Mouse (Mus musculus): ENCODE data around the gene Plekha7. TPM values are rescaled to one million over a fixed set of nuclear protein-coding genes. Genes with fewer than 3 reads are reported as not detected.

Plekha7 gene
- polyA plus RNA-seq, 1 experiment from 2014 or later = 8.8 TPM

GRCm38 (mm10) chr7:116137149-116137548 lies 171.0 kb downstream of the Plekha7 start:
- H3K36me3 ChIP-seq (ENCODE audit: control insufficient read depth, insufficient read depth, low read length) = no peaks in the 10 kb centered on the region
- ATAC-seq (ENCODE audit: low FRiP score) = no peak
- WGBS = 88% methylated on average over 12 of the region's 12 CpGs

GRCm38 (mm10) chr7:116134413-116135292 lies 173.5 kb downstream of the Plekha7 start:
- no peaks in the 10 kb centered on the region for H3K36me3 ChIP-seq (ENCODE audit: control insufficient read depth, insufficient read depth, low read length)
- no peak for DNase-seq (ENCODE audit: low spot score)
- H3K27me3 ChIP-seq (ENCODE audit: control insufficient read depth, insufficient read depth, low read length) = no peaks in the 10 kb centered on the region
- H3K27ac ChIP-seq (ENCODE audit: low read depth, low read length) = no peak overlapping the region
- H3K4me2 ChIP-seq (replicated peaks; ENCODE audit: low read depth, low read length) = no peak overlapping the region
- H3K4me1 ChIP-seq (replicated peaks; ENCODE audit: control insufficient read depth, insufficient read depth, low read length) = no peaks in the 10 kb centered on the region
- no peak overlapping the region for H3K9ac ChIP-seq (ENCODE audit: low read depth, low read length)
- no peak overlapping the region for H3K4me3 ChIP-seq (ENCODE audit: low read depth, low read length)
- no peak for ATAC-seq (ENCODE audit: low FRiP score)
- H3K9me3 ChIP-seq (ENCODE audit: control insufficient read depth, low read length) = no peaks in the 10 kb centered on the region
- 81% methylated on average over 31 of the region's 31 CpGs for WGBS

More at GRCm38 (mm10) chr7:116137149-116137548, 171.0 kb downstream of the Plekha7 start:
- Histone ChIP-seq H3K9me3 (ENCODE audit: control insufficient read depth, low read length) (no peaks in the 10 kb centered on the region), H3K27ac (ENCODE audit: low read depth, low read length) (no peak overlapping the region), H3K4me2 (replicated peaks; ENCODE audit: low read depth, low read length) (no peak overlapping the region), H3K4me1 (replicated peaks; ENCODE audit: control insufficient read depth, insufficient read depth, low read length) (no peaks in the 10 kb centered on the region), H3K4me3 (ENCODE audit: low read depth, low read length) (no peak overlapping the region), H3K9ac (ENCODE audit: low read depth, low read length) (no peak overlapping the region), H3K27me3 (ENCODE audit: control insufficient read depth, insufficient read depth, low read length) (no peaks in the 10 kb centered on the region)
- no peak for DNase-seq (ENCODE audit: low spot score)

DNA sequence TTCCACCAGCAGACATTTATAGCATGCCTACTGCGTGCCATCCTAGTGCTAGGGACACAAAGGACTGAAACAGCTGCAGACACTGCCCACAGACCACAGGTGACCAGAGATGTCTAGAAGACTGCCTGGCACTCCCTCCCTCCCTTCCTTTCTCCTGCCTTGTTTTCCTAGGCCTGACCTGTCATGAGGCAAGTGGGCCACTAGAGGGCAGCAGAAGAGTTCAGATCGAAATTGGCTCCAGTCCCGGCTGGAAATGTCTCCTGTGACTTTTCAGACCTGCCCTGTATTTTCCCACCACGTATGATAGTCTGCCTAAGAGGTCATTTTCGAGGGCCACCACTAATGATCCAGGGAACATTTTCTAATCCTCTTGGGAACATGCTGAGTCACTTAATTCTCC lies 176.1 kb downstream of the Plekha7 start:
- Histone ChIP-seq H3K36me3 (ENCODE audit: control insufficient read depth, insufficient read depth, low read length) (no peaks in the 10 kb centered on the region), H3K27ac (ENCODE audit: low read depth, low read length) (no peak overlapping the region), H3K27me3 (ENCODE audit: control insufficient read depth, insufficient read depth, low read length) (no peaks in the 10 kb centered on the region), H3K4me2 (replicated peaks; ENCODE audit: low read depth, low read length) (no peak overlapping the region), H3K9me3 (ENCODE audit: control insufficient read depth, low read length) (no peaks in the 10 kb centered on the region), H3K4me1 (replicated peaks; ENCODE audit: control insufficient read depth, insufficient read depth, low read length) (no peaks in the 10 kb centered on the region), H3K9ac (ENCODE audit: low read depth, low read length) (no peak overlapping the region), H3K4me3 (ENCODE audit: low read depth, low read length) (no peak overlapping the region)
- DNase-seq (ENCODE audit: low spot score) (peak; percentile 90), ATAC-seq (ENCODE audit: low FRiP score) (peak; percentile 61; the same call in 1 of the 2 replicates)
- 3% methylated on average over 5 of the region's 5 CpGs for WGBS

DNA sequence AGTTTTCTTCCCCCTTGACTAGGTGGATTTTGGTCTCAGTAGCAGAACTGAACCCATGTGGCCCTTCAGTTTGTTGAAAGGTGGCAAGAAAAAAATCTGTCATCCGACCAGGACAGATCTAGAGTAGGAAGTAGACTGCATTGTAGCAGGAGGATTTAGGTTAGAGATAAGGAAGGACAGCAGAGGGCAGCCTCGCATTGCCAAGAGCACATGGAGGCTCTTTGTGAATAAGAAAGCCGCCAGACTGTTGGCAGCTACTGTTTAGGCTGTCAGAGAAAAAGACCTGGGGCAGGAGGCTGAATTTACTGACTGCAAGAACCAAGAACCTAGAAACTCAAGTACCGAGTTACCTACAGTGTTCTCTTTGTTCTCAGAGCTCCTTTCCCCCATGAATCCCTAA lies 176.8 kb downstream of the Plekha7 start:
- Histone ChIP-seq H3K4me1 (replicated peaks; ENCODE audit: control insufficient read depth, insufficient read depth, low read length) (no peaks in the 10 kb centered on the region), H3K27me3 (ENCODE audit: control insufficient read depth, insufficient read depth, low read length) (no peaks in the 10 kb centered on the region), H3K27ac (ENCODE audit: low read depth, low read length) (no peak overlapping the region), H3K36me3 (ENCODE audit: control insufficient read depth, insufficient read depth, low read length) (no peaks in the 10 kb centered on the region), H3K4me2 (replicated peaks; ENCODE audit: low read depth, low read length) (no peak overlapping the region), H3K9me3 (ENCODE audit: control insufficient read depth, low read length) (no peaks in the 10 kb centered on the region), H3K4me3 (ENCODE audit: low read depth, low read length) (no peak overlapping the region), H3K9ac (ENCODE audit: low read depth, low read length) (no peak overlapping the region)
- no peak for ATAC-seq (ENCODE audit: low FRiP score)
- DNase-seq (ENCODE audit: low spot score) = peak; percentile 35
- WGBS = 33% methylated on average over 4 of the region's 4 CpGs

DNA sequence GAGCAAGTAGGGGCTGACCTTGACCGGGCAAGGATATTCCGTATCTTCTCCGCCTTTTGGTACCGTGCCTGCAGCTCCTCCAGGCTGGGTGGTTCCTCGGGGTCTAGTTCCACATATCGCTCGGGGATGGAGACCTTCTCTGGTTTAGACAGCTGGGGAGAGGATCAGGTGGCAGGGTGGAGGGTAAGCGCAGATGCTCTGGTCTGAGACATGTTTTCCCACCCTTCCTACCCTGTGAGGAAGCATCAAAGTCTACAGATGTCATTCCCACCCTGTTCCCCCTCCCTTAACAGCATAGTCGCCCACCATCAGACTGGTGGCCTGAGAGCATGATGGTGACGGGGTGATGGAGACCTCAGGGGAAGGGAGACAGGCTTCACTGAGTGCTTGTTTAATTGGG lies 178.8 kb downstream of the Plekha7 start:
- H3K4me3 ChIP-seq (ENCODE audit: low read depth, low read length) = no peak overlapping the region
- DNase-seq (ENCODE audit: low spot score) (no peak), ATAC-seq (ENCODE audit: low FRiP score) (no peak)
- H3K9me3 ChIP-seq (ENCODE audit: control insufficient read depth, low read length) = no peaks in the 10 kb centered on the region
- no peaks in the 10 kb centered on the region for H3K36me3 ChIP-seq (ENCODE audit: control insufficient read depth, insufficient read depth, low read length)
- H3K4me2 ChIP-seq (replicated peaks; ENCODE audit: low read depth, low read length) = no peak overlapping the region
- no peak overlapping the region for H3K9ac ChIP-seq (ENCODE audit: low read depth, low read length)
- no peaks in the 10 kb centered on the region for H3K4me1 ChIP-seq (replicated peaks; ENCODE audit: control insufficient read depth, insufficient read depth, low read length)
- H3K27ac ChIP-seq (ENCODE audit: low read depth, low read length) = no peak overlapping the region
- no peaks in the 10 kb centered on the region for H3K27me3 ChIP-seq (ENCODE audit: control insufficient read depth, insufficient read depth, low read length)
- WGBS = 83% methylated on average over 10 of the region's 10 CpGs

GRCm38 (mm10) chr7:116128286-116128685 lies 179.9 kb downstream of the Plekha7 start:
- DNase-seq (ENCODE audit: low spot score) = no peak
- ATAC-seq (ENCODE audit: low FRiP score) = no peak
- WGBS = 90% methylated on average over 8 of the region's 8 CpGs
- Histone ChIP-seq H3K4me3 (ENCODE audit: low read depth, low read length) (no peak overlapping the region), H3K4me1 (replicated peaks; ENCODE audit: control insufficient read depth, insufficient read depth, low read length) (no peaks in the 10 kb centered on the region), H3K9ac (ENCODE audit: low read depth, low read length) (no peak overlapping the region), H3K27ac (ENCODE audit: low read depth, low read length) (no peak overlapping the region), H3K4me2 (replicated peaks; ENCODE audit: low read depth, low read length) (no peak overlapping the region), H3K27me3 (ENCODE audit: control insufficient read depth, insufficient read depth, low read length) (no peaks in the 10 kb centered on the region), H3K36me3 (ENCODE audit: control insufficient read depth, insufficient read depth, low read length) (no peaks in the 10 kb centered on the region), H3K9me3 (ENCODE audit: control insufficient read depth, low read length) (no peaks in the 10 kb centered on the region)

DNA sequence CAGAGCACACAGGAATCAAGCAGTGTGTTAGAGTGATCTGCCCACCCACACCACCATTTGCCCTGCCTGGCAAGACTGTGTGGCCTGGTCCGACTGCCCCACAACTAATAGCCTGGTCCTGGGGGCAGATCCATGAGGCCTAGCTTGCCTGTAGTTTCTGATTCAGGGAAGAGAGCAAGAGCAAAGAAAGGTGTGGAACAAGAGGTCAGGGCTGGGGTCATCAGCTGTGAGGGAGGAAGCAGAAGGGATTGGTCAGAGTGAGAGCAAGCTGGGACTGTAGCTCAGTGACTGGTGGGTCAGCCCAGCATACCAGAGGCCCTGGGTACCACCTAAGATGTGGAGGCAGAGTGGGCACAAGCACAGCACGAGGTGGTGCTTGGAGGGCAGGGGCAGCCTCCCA lies 181.1 kb downstream of the Plekha7 start:
- ATAC-seq (ENCODE audit: low FRiP score) (no peak), DNase-seq (ENCODE audit: low spot score) (no peak)
- no peak overlapping the region for H3K27ac ChIP-seq (ENCODE audit: low read depth, low read length)
- H3K27me3 ChIP-seq (ENCODE audit: control insufficient read depth, insufficient read depth, low read length) = no peaks in the 10 kb centered on the region
- peaks cover 2% of the 10 kb centered on the region; the same call in 1 of the 2 replicates for H3K4me1 ChIP-seq (replicated peaks; ENCODE audit: control insufficient read depth, insufficient read depth, low read length)
- H3K4me3 ChIP-seq (ENCODE audit: low read depth, low read length) = no peak overlapping the region
- H3K9ac ChIP-seq (ENCODE audit: low read depth, low read length) = no peak overlapping the region
- no peak overlapping the region for H3K4me2 ChIP-seq (replicated peaks; ENCODE audit: low read depth, low read length)
- no peaks in the 10 kb centered on the region for H3K9me3 ChIP-seq (ENCODE audit: control insufficient read depth, low read length)
- 68% methylated on average over 2 of the region's 2 CpGs for WGBS
- no peaks in the 10 kb centered on the region for H3K36me3 ChIP-seq (ENCODE audit: control insufficient read depth, insufficient read depth, low read length)

- ATAC-seq (ENCODE audit: low FRiP score) (no peak), DNase-seq (ENCODE audit: low spot score) (no peak)
- Histone ChIP-seq H3K27me3 (ENCODE audit: control insufficient read depth, insufficient read depth, low read length) (no peaks in the 10 kb centered on the region), H3K4me2 (replicated peaks; ENCODE audit: low read depth, low read length) (no peak overlapping the region), H3K4me3 (ENCODE audit: low read depth, low read length) (no peak overlapping the region), H3K27ac (ENCODE audit: low read depth, low read length) (no peak overlapping the region), H3K9ac (ENCODE audit: low read depth, low read length) (no peak overlapping the region), H3K4me1 (replicated peaks; ENCODE audit: control insufficient read depth, insufficient read depth, low read length) (peaks cover 2% of the 10 kb centered on the region; the same call in 1 of the 2 replicates), H3K9me3 (ENCODE audit: control insufficient read depth, low read length) (no peaks in the 10 kb centered on the region), H3K36me3 (ENCODE audit: control insufficient read depth, insufficient read depth, low read length) (no peaks in the 10 kb centered on the region)
- 84% methylated on average over 7 of the region's 7 CpGs for WGBS
These were observed 182.5 kb downstream of the Plekha7 start for GRCm38 (mm10) chr7:116125671-116126070.

GRCm38 (mm10) chr7:116124057-116124456 lies 184.1 kb downstream of the Plekha7 start:
- ATAC-seq (ENCODE audit: low FRiP score) (no peak), DNase-seq (ENCODE audit: low spot score) (no peak)
- no peak overlapping the region for H3K27ac ChIP-seq (ENCODE audit: low read depth, low read length)
- 83% methylated on average over 12 of the region's 12 CpGs for WGBS
- H3K9ac ChIP-seq (ENCODE audit: low read depth, low read length) = no peak overlapping the region
- no peak overlapping the region for H3K4me3 ChIP-seq (ENCODE audit: low read depth, low read length)
- H3K9me3 ChIP-seq (ENCODE audit: control insufficient read depth, low read length) = no peaks in the 10 kb centered on the region
- no peaks in the 10 kb centered on the region for H3K36me3 ChIP-seq (ENCODE audit: control insufficient read depth, insufficient read depth, low read length)
- H3K4me1 ChIP-seq (replicated peaks; ENCODE audit: control insufficient read depth, insufficient read depth, low read length) = peaks cover 2% of the 10 kb centered on the region; the same call in 1 of the 2 replicates
- no peak overlapping the region for H3K4me2 ChIP-seq (replicated peaks; ENCODE audit: low read depth, low read length)
- H3K27me3 ChIP-seq (ENCODE audit: control insufficient read depth, insufficient read depth, low read length) = no peaks in the 10 kb centered on the region
